Mouse (Mus musculus) G1E-ER4 (cell line): Measurements from ENCODE around the gene Fam114a1. TPM values are rescaled to one million over a fixed set of nuclear protein-coding genes. Genes with fewer than 3 reads are reported as not detected.

ENCODE experiments used
- GATA1 ChIP-seq: IDR thresholded peaks from one replicate; pipeline ENCODE4 v1.8.0; 2012; ENCODE audit warnings: low read length, inconsistent platforms
- polyA plus RNA-seq: library from polyadenylated mRNA; stranded (reverse); fragments of >175 nt; gene quantifications from 2 replicates; pipeline ENCODE4 v1.2.3, GENCODE M21; 2012

Gene Fam114a1
- polyA plus RNA-seq, 1 experiment: not detected

GRCm38 (mm10) chr5:64989940-64990339 lies 20.1 kb downstream of the Fam114a1 start:
- TF ChIP-seq GATA1: no peak

GRCm38 (mm10) chr5:64992540-64992939 lies 22.7 kb downstream of the Fam114a1 start:
- no peak for TF ChIP-seq GATA1

- TF ChIP-seq GATA1: no peak
Observed at GRCm38 (mm10) chr5:64995408-64995807, 25.5 kb downstream of the Fam114a1 start.

GRCm38 (mm10) chr5:65002940-65003824 lies 33.3 kb downstream of the Fam114a1 start:
- TF ChIP-seq GATA1: no peak

- TF ChIP-seq GATA1: no peak
Observed at GRCm38 (mm10) chr5:65003946-65004535, 34.2 kb downstream of the Fam114a1 start.

- TF ChIP-seq GATA1: no peak
Observed at GRCm38 (mm10) chr5:65005251-65005650, 35.4 kb downstream of the Fam114a1 start.

GRCm38 (mm10) chr5:65006011-65006491 lies 36.2 kb downstream of the Fam114a1 start:
- TF ChIP-seq GATA1: no peak

- TF ChIP-seq GATA1: no peak
Observed at GRCm38 (mm10) chr5:65011901-65012573, 42.2 kb downstream of the Fam114a1 start.

- no peak for TF ChIP-seq GATA1
Observed at GRCm38 (mm10) chr5:65015508-65015907, 45.6 kb downstream of the Fam114a1 start.

- TF ChIP-seq GATA1: no peak
Observed at GRCm38 (mm10) chr5:65019109-65019508, 49.2 kb downstream of the Fam114a1 start.

GRCm38 (mm10) chr5:65019823-65020222 lies 50.0 kb downstream of the Fam114a1 start:
- no peak for TF ChIP-seq GATA1

GRCm38 (mm10) chr5:65022006-65022405 lies 52.1 kb downstream of the Fam114a1 start:
- no peak for TF ChIP-seq GATA1

GRCm38 (mm10) chr5:65024641-65025040 lies 54.8 kb downstream of the Fam114a1 start:
- TF ChIP-seq GATA1: no peak

GRCm38 (mm10) chr5:65025916-65026315 lies 56.0 kb downstream of the Fam114a1 start:
- no peak for TF ChIP-seq GATA1

- no peak for TF ChIP-seq GATA1
Observed at GRCm38 (mm10) chr5:65026776-65027175, 56.9 kb downstream of the Fam114a1 start.

GRCm38 (mm10) chr5:65028019-65028418 lies 58.1 kb downstream of the Fam114a1 start:
- no peak for TF ChIP-seq GATA1

GRCm38 (mm10) chr5:65036597-65036996 lies 66.7 kb downstream of the Fam114a1 start:
- no peak for TF ChIP-seq GATA1
